Mouse (Mus musculus): ENCODE results near the gene Lpar3. TPM values are rescaled to one million over a fixed set of nuclear protein-coding genes. Genes with fewer than 3 reads are reported as not detected.

Lpar3 gene
- polyA plus RNA-seq, 1 experiment from 2014 or later, result 2.1 TPM

- Histone ChIP-seq H3K9me3 (no peaks in the 10 kb centered on the region), H3K27me3 (replicated peaks) (no peaks in the 10 kb centered on the region), H3K36me3 (no peaks in the 10 kb centered on the region), H3K4me2 (replicated peaks) (no peak overlapping the region), H3K9ac (no peak overlapping the region), H3K4me1 (no peaks in the 10 kb centered on the region), H3K27ac (no peak overlapping the region), H3K4me3 (no peak overlapping the region)
- WGBS, result 77% methylated on average over 5 of the region's 5 CpGs
- no peak for ATAC-seq (ENCODE audit: low FRiP score, low read depth)
These were observed 53.7 kb downstream of the Lpar3 start for GRCm38 (mm10) chr3:146274503-146274902.

GRCm38 (mm10) chr3:146275360-146276025 is 54.7 kb downstream of the Lpar3 start:
- ATAC-seq (ENCODE audit: low FRiP score, low read depth), result no peak
- H3K36me3 ChIP-seq, result no peaks in the 10 kb centered on the region
- no peak overlapping the region for H3K27ac ChIP-seq
- H3K4me1 ChIP-seq, result no peaks in the 10 kb centered on the region
- H3K9me3 ChIP-seq, result no peaks in the 10 kb centered on the region
- no peaks in the 10 kb centered on the region for H3K27me3 ChIP-seq (replicated peaks)
- H3K4me3 ChIP-seq, result no peak overlapping the region
- 80% methylated on average over 11 of the region's 11 CpGs for WGBS
- H3K4me2 ChIP-seq (replicated peaks), result no peak overlapping the region
- H3K9ac ChIP-seq, result no peak overlapping the region

DNA sequence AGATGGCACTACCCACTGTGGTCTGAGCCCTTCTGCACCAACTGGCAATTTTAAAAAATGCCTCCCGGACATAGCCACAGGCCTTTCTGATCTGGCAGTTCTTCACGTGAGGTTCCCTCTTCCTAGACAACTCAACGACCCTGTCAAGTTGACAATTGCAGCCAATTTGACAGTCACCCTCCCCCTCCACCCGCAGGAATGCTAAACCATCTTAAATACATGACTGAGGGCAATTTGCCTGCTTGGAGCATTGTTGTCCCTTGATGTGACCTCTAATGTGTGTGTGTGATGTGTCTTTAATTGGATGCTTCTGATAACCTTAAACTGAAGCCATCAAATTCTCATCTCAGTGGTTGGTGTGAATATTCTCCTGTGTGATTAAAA is 55.3 kb downstream of the Lpar3 start:
- H3K36me3 ChIP-seq, result no peaks in the 10 kb centered on the region
- H3K4me2 ChIP-seq (replicated peaks), result no peak overlapping the region
- no peak overlapping the region for H3K4me3 ChIP-seq
- no peak for ATAC-seq (ENCODE audit: low FRiP score, low read depth)
- no peak overlapping the region for H3K9ac ChIP-seq
- no peaks in the 10 kb centered on the region for H3K27me3 ChIP-seq (replicated peaks)
- H3K9me3 ChIP-seq, result no peaks in the 10 kb centered on the region
- no peaks in the 10 kb centered on the region for H3K4me1 ChIP-seq
- no peak overlapping the region for H3K27ac ChIP-seq
- 35% methylated on average over 4 of the region's 4 CpGs for WGBS

DNA sequence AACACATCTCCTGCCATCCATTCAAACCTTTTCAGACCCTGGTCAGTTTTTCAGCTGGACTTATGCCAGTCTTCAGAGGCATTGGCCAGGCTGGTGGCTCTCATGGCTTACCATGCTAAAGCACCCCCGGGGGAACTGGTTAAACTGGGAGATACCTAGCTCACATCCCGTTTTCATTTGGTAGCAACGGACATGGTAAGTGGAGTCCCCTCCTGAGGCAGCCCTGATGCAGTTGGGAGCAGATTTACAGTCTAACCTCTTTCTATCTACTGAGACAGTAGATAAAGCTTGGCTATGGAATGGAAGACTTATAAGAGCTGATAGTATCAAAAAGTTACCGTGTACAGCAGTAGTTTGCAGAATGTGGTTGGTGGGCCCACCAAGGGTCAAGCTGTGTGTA is 56.2 kb downstream of the Lpar3 start:
- H3K27me3 ChIP-seq (replicated peaks), result no peaks in the 10 kb centered on the region
- no peak for ATAC-seq (ENCODE audit: low FRiP score, low read depth)

GRCm38 (mm10) chr3:146277456-146277855 is 56.7 kb downstream of the Lpar3 start:
- no peak overlapping the region for H3K27ac ChIP-seq
- 79% methylated on average over 11 of the region's 11 CpGs for WGBS
- no peaks in the 10 kb centered on the region for H3K36me3 ChIP-seq
- H3K4me3 ChIP-seq, result no peak overlapping the region
- H3K4me2 ChIP-seq (replicated peaks), result no peak overlapping the region
- H3K9ac ChIP-seq, result no peak overlapping the region
- H3K4me1 ChIP-seq, result no peaks in the 10 kb centered on the region
- H3K27me3 ChIP-seq (replicated peaks), result no peaks in the 10 kb centered on the region
- ATAC-seq (ENCODE audit: low FRiP score, low read depth), result no peak
- no peaks in the 10 kb centered on the region for H3K9me3 ChIP-seq

More for the DNA sequence above, 56.2 kb downstream of the Lpar3 start:
- Histone ChIP-seq H3K4me1 (no peaks in the 10 kb centered on the region), H3K9me3 (no peaks in the 10 kb centered on the region), H3K27ac (no peak overlapping the region), H3K36me3 (no peaks in the 10 kb centered on the region), H3K9ac (no peak overlapping the region), H3K4me3 (no peak overlapping the region), H3K4me2 (replicated peaks) (no peak overlapping the region)
- 93% methylated on average over 4 of the region's 4 CpGs for WGBS

- Histone ChIP-seq H3K4me2 (replicated peaks) (no peak overlapping the region), H3K4me3 (no peak overlapping the region), H3K4me1 (no peaks in the 10 kb centered on the region), H3K36me3 (no peaks in the 10 kb centered on the region), H3K27ac (no peak overlapping the region), H3K9ac (no peak overlapping the region), H3K27me3 (replicated peaks) (no peaks in the 10 kb centered on the region), H3K9me3 (no peaks in the 10 kb centered on the region)
- 53% methylated on average over 13 of the region's 13 CpGs for WGBS
- no peak for ATAC-seq (ENCODE audit: low FRiP score, low read depth)
These were observed 57.7 kb downstream of the Lpar3 start for GRCm38 (mm10) chr3:146278195-146279140.

DNA sequence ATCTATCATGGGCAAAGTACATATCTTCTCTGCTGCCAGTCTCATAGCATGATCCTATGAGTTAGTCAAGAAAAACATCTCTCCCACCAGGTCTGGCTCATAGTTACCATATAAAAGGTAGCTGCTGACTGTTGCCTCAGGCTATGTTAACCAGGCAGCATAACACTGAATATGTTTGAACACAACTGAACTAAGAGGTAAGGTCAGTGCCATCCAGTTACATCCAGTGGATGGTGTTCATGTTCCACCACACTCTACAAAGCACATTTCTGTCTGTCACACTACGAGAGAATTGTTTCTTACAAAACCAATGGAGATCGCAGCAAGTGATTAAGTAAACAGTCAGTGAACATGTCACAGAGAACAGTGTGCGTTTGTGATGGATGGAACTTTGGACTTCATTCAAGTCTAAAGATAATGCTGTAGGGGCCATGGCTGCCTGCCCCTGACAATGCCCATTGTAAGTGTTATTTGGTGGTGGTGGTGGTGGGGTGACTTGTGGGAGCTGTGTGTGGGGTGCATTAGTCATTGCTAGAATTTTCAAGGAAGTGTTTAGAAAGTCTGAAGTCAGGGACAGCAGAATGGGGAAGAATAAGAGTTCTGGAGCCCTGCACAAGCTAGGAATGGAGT is 63.1 kb downstream of the Lpar3 start:
- Histone ChIP-seq H3K9ac (no peak overlapping the region), H3K4me2 (replicated peaks) (no peak overlapping the region), H3K4me3 (no peak overlapping the region), H3K9me3 (no peaks in the 10 kb centered on the region), H3K36me3 (no peaks in the 10 kb centered on the region), H3K27me3 (replicated peaks) (no peaks in the 10 kb centered on the region), H3K4me1 (no peaks in the 10 kb centered on the region), H3K27ac (no peak overlapping the region)
- ATAC-seq (ENCODE audit: low FRiP score, low read depth), result no peak
- WGBS, result 57% methylated on average over 3 of the region's 3 CpGs

GRCm38 (mm10) chr3:146286118-146286517 is 65.4 kb downstream of the Lpar3 start:
- WGBS, result 77% methylated on average over 4 of the region's 4 CpGs
- Histone ChIP-seq H3K9ac (no peak overlapping the region), H3K4me2 (replicated peaks) (no peak overlapping the region), H3K27me3 (replicated peaks) (no peaks in the 10 kb centered on the region), H3K4me3 (no peak overlapping the region), H3K36me3 (no peaks in the 10 kb centered on the region), H3K27ac (no peak overlapping the region), H3K4me1 (no peaks in the 10 kb centered on the region), H3K9me3 (no peaks in the 10 kb centered on the region)
- no peak for ATAC-seq (ENCODE audit: low FRiP score, low read depth)

GRCm38 (mm10) chr3:146291928-146292327 is 71.2 kb downstream of the Lpar3 start:
- Histone ChIP-seq H3K4me3 (no peak overlapping the region), H3K27me3 (replicated peaks) (no peaks in the 10 kb centered on the region), H3K27ac (no peak overlapping the region), H3K9me3 (no peaks in the 10 kb centered on the region), H3K9ac (no peak overlapping the region), H3K4me1 (no peaks in the 10 kb centered on the region), H3K36me3 (no peaks in the 10 kb centered on the region), H3K4me2 (replicated peaks) (no peak overlapping the region)
- WGBS, result 85% methylated on average over 3 of the region's 3 CpGs
- ATAC-seq (ENCODE audit: low FRiP score, low read depth), result no peak

DNA sequence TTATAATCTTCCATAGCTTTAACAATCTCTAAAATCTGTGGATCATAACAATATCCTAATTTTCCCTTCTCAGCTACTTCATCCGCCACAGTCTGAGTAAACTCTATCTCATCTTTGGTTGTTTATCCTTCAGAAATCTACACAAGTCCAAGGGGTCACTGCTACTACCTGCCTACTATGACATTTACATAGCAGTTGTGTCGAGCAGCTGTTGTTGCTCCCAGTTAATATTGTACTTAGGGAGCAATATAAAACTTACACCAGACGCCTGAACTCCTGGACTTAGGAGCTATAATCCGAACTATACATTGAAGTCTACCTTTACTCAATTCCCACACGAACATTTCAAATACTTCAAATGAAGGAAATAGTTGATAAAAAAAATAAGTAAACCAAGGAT is 71.8 kb downstream of the Lpar3 start:
- Histone ChIP-seq H3K4me1 (no peaks in the 10 kb centered on the region), H3K4me3 (no peak overlapping the region), H3K9me3 (no peaks in the 10 kb centered on the region), H3K36me3 (no peaks in the 10 kb centered on the region), H3K27me3 (replicated peaks) (no peaks in the 10 kb centered on the region), H3K9ac (no peak overlapping the region), H3K4me2 (replicated peaks) (no peak overlapping the region), H3K27ac (no peak overlapping the region)
- ATAC-seq (ENCODE audit: low FRiP score, low read depth), result no peak
- 86% methylated on average over 5 of the region's 5 CpGs for WGBS

GRCm38 (mm10) chr3:146302451-146302850 is 81.7 kb downstream of the Lpar3 start:
- Histone ChIP-seq H3K4me2 (replicated peaks) (no peak overlapping the region), H3K4me1 (no peaks in the 10 kb centered on the region), H3K4me3 (no peak overlapping the region), H3K27me3 (replicated peaks) (no peaks in the 10 kb centered on the region), H3K9ac (no peak overlapping the region), H3K36me3 (no peaks in the 10 kb centered on the region), H3K27ac (no peak overlapping the region), H3K9me3 (no peaks in the 10 kb centered on the region)
- WGBS, result 67% methylated on average over 3 of the region's 3 CpGs
- no peak for ATAC-seq (ENCODE audit: low FRiP score, low read depth)

DNA sequence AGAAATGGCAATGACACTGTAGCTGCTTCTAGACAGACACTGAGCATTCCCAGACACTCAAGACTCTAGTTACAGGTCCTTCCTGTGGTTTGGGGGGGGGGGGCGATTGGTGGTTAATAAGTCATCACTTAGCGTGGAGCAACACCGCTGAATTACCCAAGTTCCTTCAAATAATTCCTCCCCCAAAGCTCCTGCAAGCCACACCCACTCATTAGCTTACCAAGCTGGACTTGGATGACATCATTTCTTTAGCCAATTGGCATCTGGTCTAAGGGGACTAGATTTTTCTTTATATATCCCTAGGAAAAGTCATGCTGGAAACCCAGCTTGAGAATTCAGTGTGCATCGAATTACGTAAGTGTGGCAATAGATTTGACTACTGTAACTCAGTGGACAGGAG is 82.4 kb downstream of the Lpar3 start:
- Histone ChIP-seq H3K4me3 (no peak overlapping the region), H3K27me3 (replicated peaks) (no peaks in the 10 kb centered on the region), H3K36me3 (no peaks in the 10 kb centered on the region), H3K9me3 (no peaks in the 10 kb centered on the region), H3K9ac (no peak overlapping the region), H3K4me2 (replicated peaks) (no peak overlapping the region), H3K27ac (no peak overlapping the region), H3K4me1 (no peaks in the 10 kb centered on the region)
- 81% methylated on average over 5 of the region's 5 CpGs for WGBS
- ATAC-seq (ENCODE audit: low FRiP score, low read depth), result no peak
